Mouse (Mus musculus): ENCODE data around the gene Mettl9.

Gene Mettl9

GRCm38 (mm10) chr7:121098614-121099389 is 64.6 kb downstream of the Mettl9 start:
- in situ Hi-C loops (cut with MboI, MseI) = no loop called here

DNA sequence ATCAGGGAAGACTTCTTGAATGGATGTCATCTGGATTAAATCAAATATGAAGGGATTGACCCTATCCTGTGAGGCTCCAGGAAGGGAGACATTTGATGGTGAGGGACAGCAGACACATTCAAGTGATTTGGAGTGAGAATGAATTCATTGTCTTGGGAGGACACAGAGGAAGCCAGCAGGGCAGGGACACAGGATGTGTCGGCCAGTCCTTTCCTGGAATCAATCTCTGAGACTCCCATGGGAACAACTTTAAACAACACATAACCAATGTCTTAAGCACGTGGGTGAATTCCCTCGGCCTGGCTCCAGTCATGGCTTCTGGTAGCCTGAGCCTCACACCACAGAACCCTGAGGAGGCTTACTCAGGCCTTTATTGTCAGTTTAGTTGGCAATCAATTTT is 73.6 kb downstream of the Mettl9 start:
- in situ Hi-C loops (cut with MboI, MseI) = no loop called here

DNA sequence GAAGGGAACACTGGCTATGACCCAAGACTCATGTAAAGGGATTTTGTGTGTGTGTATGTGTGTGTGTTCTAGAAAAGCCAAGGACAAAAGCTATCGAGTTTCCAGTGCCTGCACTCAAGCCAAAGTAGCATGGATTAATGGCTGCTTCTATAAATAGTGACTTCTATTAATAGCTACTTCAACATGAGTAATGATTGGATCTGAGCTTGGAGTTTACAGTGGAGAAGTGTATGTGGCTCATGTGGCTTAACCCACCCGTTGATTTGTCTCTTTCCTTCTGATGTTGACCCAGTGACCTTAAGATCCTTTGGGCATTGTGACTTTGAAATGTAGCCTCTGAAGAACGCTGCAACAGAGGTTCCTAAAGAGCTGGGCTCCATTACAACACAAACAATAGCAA is 77.1 kb downstream of the Mettl9 start:
- in situ Hi-C loops (cut with MboI, MseI) = no loop called here

GRCm38 (mm10) chr7:121111762-121112161 is 77.5 kb downstream of the Mettl9 start:
- in situ Hi-C loops (cut with MboI, MseI) = no loop called here

DNA sequence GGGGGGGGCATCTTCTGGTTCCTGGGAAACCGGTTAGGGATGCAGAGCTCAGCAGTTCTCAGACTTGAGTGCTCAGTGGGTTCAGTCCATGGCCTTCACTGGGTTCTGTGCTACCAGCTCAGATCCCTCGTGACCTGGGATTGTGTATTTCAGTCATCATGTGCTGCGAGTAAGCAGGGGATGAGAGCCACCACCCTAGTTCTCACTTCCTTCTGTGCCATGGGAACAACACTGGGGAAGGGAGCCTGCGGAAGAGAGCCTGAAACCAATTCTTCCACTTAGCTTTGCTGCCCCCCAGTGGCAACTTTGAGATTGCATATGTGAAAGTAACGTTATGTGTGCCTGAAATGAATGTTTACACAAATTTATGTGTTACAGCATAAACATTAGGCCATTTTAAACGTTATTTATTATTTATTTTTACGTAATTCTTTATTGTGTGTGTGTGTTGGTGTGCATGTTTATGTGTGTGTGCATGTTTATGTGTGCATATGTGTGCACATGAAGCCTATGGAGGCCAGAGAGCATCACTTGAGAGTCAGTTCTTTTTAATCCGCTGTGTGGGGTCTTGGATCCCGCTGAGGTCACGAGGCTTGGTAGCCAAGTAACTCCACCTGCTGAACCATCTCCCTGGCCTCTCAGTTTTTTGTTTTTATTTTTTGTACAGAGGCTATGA is 86.0 kb downstream of the Mettl9 start:
- in situ Hi-C loops (cut with MboI, MseI) = no loop called here
